Mouse (Mus musculus) testis, adult 2 months (tissue): ENCODE measurements around the gene Sugct. TPM values are rescaled to one million over a fixed set of nuclear protein-coding genes. Genes with fewer than 3 reads are reported as not detected.

Experiments
- H3K27ac ChIP-seq: fragments of 200-500 bp; 2 replicates; pipeline ENCODE4 v1.5.1; 2012; ENCODE audit warnings: low read depth, low read length; ENCODE audit not compliant: control insufficient read depth, insufficient read depth
- H3K27me3 ChIP-seq: fragments of 200-500 bp; 2 replicates; pipeline ENCODE4 v1.6.1; 2012; ENCODE audit warnings: mild to moderate bottlenecking, low read length, moderate library complexity; ENCODE audit not compliant: control insufficient read depth, insufficient read depth
- H3K36me3 ChIP-seq: fragments of 200-500 bp; 2 replicates; pipeline ENCODE4 v1.6.1; 2012; ENCODE audit warnings: mild to moderate bottlenecking, low read length; ENCODE audit not compliant: control insufficient read depth, insufficient read depth
- H3K4me1 ChIP-seq: fragments of 200-500 bp; 2 replicates; pipeline ENCODE4 v1.6.1; 2012; ENCODE audit warnings: low read length; ENCODE audit not compliant: control insufficient read depth, insufficient read depth
- H3K4me3 ChIP-seq: fragments of 200-500 bp; 2 replicates; pipeline ENCODE4 v1.5.1; 2012; ENCODE audit warnings: low read depth, mild to moderate bottlenecking, low read length, moderate library complexity, mixed read lengths; ENCODE audit not compliant: control insufficient read depth
- CTCF ChIP-seq: fragments of 200-500 bp; IDR thresholded peaks from 2 replicates; pipeline ENCODE4 v1.5.1; 2012; ENCODE audit warnings: low read depth, mild to moderate bottlenecking, inconsistent platforms, low read length, moderate library complexity; ENCODE audit not compliant: control insufficient read depth, insufficient read depth, insufficient replicate concordance
- POLR2A ChIP-seq: fragments of 200-500 bp; IDR thresholded peaks from 2 replicates; pipeline ENCODE4 v1.6.1; 2012; ENCODE audit warnings: low read depth, mild to moderate bottlenecking, inconsistent platforms, low read length, moderate library complexity; ENCODE audit not compliant: control insufficient read depth
- polyA plus RNA-seq: library from polyadenylated mRNA; depleted of rRNA; stranded (reverse); fragments of >200 nt; gene quantifications from 2 replicates; pipeline ENCODE4 v1.2.3, GENCODE M21; 2012; rRNA removed

Gene Sugct
- polyA plus RNA-seq, 1 experiment: 1.2 TPM

GRCm38 (mm10) chr13:16812268-16812667 lies 883.1 kb downstream of the Sugct start:
- H3K36me3 ChIP-seq: no peaks in the 10 kb centered on the region
- no peaks in the 10 kb centered on the region for H3K4me1 ChIP-seq
- H3K27me3 ChIP-seq: no peaks in the 10 kb centered on the region
- H3K27ac ChIP-seq: no peak overlapping the region
- no peak overlapping the region for H3K4me3 ChIP-seq
- no peak for TF ChIP-seq CTCF
- TF ChIP-seq POLR2A: no peak

Other genes starting within 250 kb of the Sugct start
- 15.2 and 16.3 TPM in 2 replicates for gene Mplkip, start 361 bp downstream of the Sugct start, polyA plus RNA-seq
- gene Cdk13, start 109.5 kb upstream of the Sugct start, polyA plus RNA-seq: 26.3 and 30.0 TPM in 2 replicates
- gene Rala, start 248.7 kb upstream of the Sugct start, polyA plus RNA-seq: 22.2 and 23.2 TPM in 2 replicates